Mouse (Mus musculus): ENCODE results near the gene Slc38a9. TPM values are rescaled to one million over a fixed set of nuclear protein-coding genes. Genes with fewer than 3 reads are reported as not detected.
A peak's percentile ranks its signal among the peaks of the same experiment; 100 is the strongest.

Gene Slc38a9
- total and polyA plus RNA-seq, 2 experiments from 2014 or later, result 7.6 to 10.7 TPM

GRCm38 (mm10) chr13:112751454-112752308 lies 91.1 kb downstream of the Slc38a9 start:
- Histone ChIP-seq H3K9me3 (replicated peaks; ENCODE audit: control insufficient read depth, low read length) (no peaks in the 10 kb centered on the region), H3K4me2 (ENCODE audit: low read depth, low read length) (peak overlapping the region; percentile 51)

GRCm38 (mm10) chr13:112752309-112752975 lies 91.9 kb downstream of the Slc38a9 start:
- no peak for ATAC-seq (ENCODE audit: insufficient read depth, low read depth)
- no peak overlapping the region for H3K9ac ChIP-seq (replicated peaks; ENCODE audit: low read depth, low read length)
- H3K9me3 ChIP-seq (replicated peaks; ENCODE audit: control insufficient read depth, low read length), result no peaks in the 10 kb centered on the region
- peaks cover 17% of the 10 kb centered on the region for H3K4me1 ChIP-seq (ENCODE audit: control insufficient read depth, insufficient read depth)
- peak overlapping the region; percentile 85 for H3K27ac ChIP-seq (ENCODE audit: low read depth)
- H3K36me3 ChIP-seq (replicated peaks; ENCODE audit: control insufficient read depth, insufficient read depth, low read length), result no peaks in the 10 kb centered on the region
- no peaks in the 10 kb centered on the region for H3K27me3 ChIP-seq (ENCODE audit: control insufficient read depth, insufficient read depth, low read length)
- no peak for TF ChIP-seq EP300 (IDR thresholded peaks at IDR 0.05; ENCODE audit: low read depth)
- no peak overlapping the region; the same call in 1 of the 2 replicates for H3K4me2 ChIP-seq (ENCODE audit: low read depth, low read length)
- DNase-seq (ENCODE audit: low spot score), result no peak
- H3K4me3 ChIP-seq (ENCODE audit: low read depth, low read length), result no peak overlapping the region
- WGBS, result 58% methylated on average over 11 of the region's 11 CpGs

More at GRCm38 (mm10) chr13:112751454-112752308, 91.1 kb downstream of the Slc38a9 start:
- TF ChIP-seq CTCF (IDR thresholded peaks at IDR 0.05; ENCODE audit: low read depth), result no peak; the same call in 1 of the 2 replicates
- TF ChIP-seq EP300 (IDR thresholded peaks at IDR 0.05; ENCODE audit: low read depth), result peak; percentile 41
- ATAC-seq (ENCODE audit: insufficient read depth, low read depth), result peak; percentile 87
- no peaks in the 10 kb centered on the region for H3K36me3 ChIP-seq (replicated peaks; ENCODE audit: control insufficient read depth, insufficient read depth, low read length)
- peak overlapping the region; percentile 20; the same call in 1 of the 2 replicates for H3K9ac ChIP-seq (replicated peaks; ENCODE audit: low read depth, low read length)
- H3K27me3 ChIP-seq (ENCODE audit: control insufficient read depth, insufficient read depth, low read length), result no peaks in the 10 kb centered on the region
- peak; percentile 90 for DNase-seq (ENCODE audit: low spot score)
- WGBS, result 15% methylated on average over 18 of the region's 18 CpGs
- H3K4me3 ChIP-seq (ENCODE audit: low read depth, low read length), result peak overlapping the region; percentile 21
- peak overlapping the region; percentile 85 for H3K27ac ChIP-seq (ENCODE audit: low read depth)
- H3K4me1 ChIP-seq (ENCODE audit: control insufficient read depth, insufficient read depth), result peaks cover 17% of the 10 kb centered on the region

- no peak overlapping the region for H3K4me3 ChIP-seq (ENCODE audit: low read depth, low read length)
- H3K4me1 ChIP-seq (ENCODE audit: control insufficient read depth, insufficient read depth), result peaks cover 17% of the 10 kb centered on the region
- H3K36me3 ChIP-seq (replicated peaks; ENCODE audit: control insufficient read depth, insufficient read depth, low read length), result no peaks in the 10 kb centered on the region
- peak overlapping the region; percentile 85 for H3K27ac ChIP-seq (ENCODE audit: low read depth)
- 58% methylated on average over 9 of the region's 9 CpGs for WGBS
- no peaks in the 10 kb centered on the region for H3K27me3 ChIP-seq (ENCODE audit: control insufficient read depth, insufficient read depth, low read length)
- no peak overlapping the region for H3K4me2 ChIP-seq (ENCODE audit: low read depth, low read length)
- no peak for DNase-seq (ENCODE audit: low spot score)
- peak; percentile 89 for TF ChIP-seq EP300 (IDR thresholded peaks at IDR 0.05; ENCODE audit: low read depth)
- TF ChIP-seq CTCF (IDR thresholded peaks at IDR 0.05; ENCODE audit: low read depth), result no peak
- no peaks in the 10 kb centered on the region for H3K9me3 ChIP-seq (replicated peaks; ENCODE audit: control insufficient read depth, low read length)
- 0 out of 2 replicates have a peak, but pooled peaks have one; percentile 24 for ATAC-seq (ENCODE audit: insufficient read depth, low read depth)
- no peak overlapping the region for H3K9ac ChIP-seq (replicated peaks; ENCODE audit: low read depth, low read length)
Observed at GRCm38 (mm10) chr13:112753522-112753921, 93.0 kb downstream of the Slc38a9 start.

- TF ChIP-seq CTCF (IDR thresholded peaks at IDR 0.05; ENCODE audit: low read depth) (no peak), EP300 (IDR thresholded peaks at IDR 0.05; ENCODE audit: low read depth) (no peak)
- H3K4me2 ChIP-seq (ENCODE audit: low read depth, low read length), result no peak overlapping the region
- DNase-seq (ENCODE audit: low spot score), result no peak
- no peak overlapping the region for H3K9ac ChIP-seq (replicated peaks; ENCODE audit: low read depth, low read length)
- H3K36me3 ChIP-seq (replicated peaks; ENCODE audit: control insufficient read depth, insufficient read depth, low read length), result no peaks in the 10 kb centered on the region
- WGBS, result 42% methylated on average over 4 of the region's 4 CpGs
- ATAC-seq (ENCODE audit: insufficient read depth, low read depth), result no peak
- H3K27ac ChIP-seq (ENCODE audit: low read depth), result peak overlapping the region; percentile 86
- H3K27me3 ChIP-seq (ENCODE audit: control insufficient read depth, insufficient read depth, low read length), result no peaks in the 10 kb centered on the region
- H3K4me3 ChIP-seq (ENCODE audit: low read depth, low read length), result no peak overlapping the region
- H3K4me1 ChIP-seq (ENCODE audit: control insufficient read depth, insufficient read depth), result peaks cover 22% of the 10 kb centered on the region
- no peaks in the 10 kb centered on the region for H3K9me3 ChIP-seq (replicated peaks; ENCODE audit: control insufficient read depth, low read length)
Observed at GRCm38 (mm10) chr13:112754871-112755270, 94.3 kb downstream of the Slc38a9 start.

GRCm38 (mm10) chr13:112755507-112756010 lies 95.0 kb downstream of the Slc38a9 start:
- Histone ChIP-seq H3K4me2 (ENCODE audit: low read depth, low read length) (no peak overlapping the region), H3K4me1 (ENCODE audit: control insufficient read depth, insufficient read depth) (peaks cover 28% of the 10 kb centered on the region), H3K4me3 (ENCODE audit: low read depth, low read length) (no peak overlapping the region), H3K36me3 (replicated peaks; ENCODE audit: control insufficient read depth, insufficient read depth, low read length) (no peaks in the 10 kb centered on the region), H3K27me3 (ENCODE audit: control insufficient read depth, insufficient read depth, low read length) (no peaks in the 10 kb centered on the region), H3K27ac (ENCODE audit: low read depth) (peak overlapping the region; percentile 86), H3K9ac (replicated peaks; ENCODE audit: low read depth, low read length) (0 out of 2 replicates have a peak overlapping the region, but pooled peaks have one; percentile 21), H3K9me3 (replicated peaks; ENCODE audit: control insufficient read depth, low read length) (no peaks in the 10 kb centered on the region)
- peak; percentile 74 for DNase-seq (ENCODE audit: low spot score)
- TF ChIP-seq CTCF (IDR thresholded peaks at IDR 0.05; ENCODE audit: low read depth) (no peak), EP300 (IDR thresholded peaks at IDR 0.05; ENCODE audit: low read depth) (no peak; the same call in 1 of the 2 replicates)
- ATAC-seq (ENCODE audit: insufficient read depth, low read depth), result no peak; the same call in 1 of the 2 replicates
- WGBS, result 31% methylated on average over 11 of the region's 11 CpGs
